Mouse (Mus musculus) neural tube, embryonic 14.5 days (tissue): ENCODE measurements around the gene Stpg2. TPM values are rescaled to one million over a fixed set of nuclear protein-coding genes. Genes with fewer than 3 reads are reported as not detected.
A peak's percentile ranks its signal among the peaks of the same experiment; 100 is the strongest.
"Not testable (repeated sequence)": the region's sequence is repeated elsewhere in the genome, so short reads cannot be mapped to it uniquely, and the experiment has no call there.

Source experiments
- ATAC-seq: fragments of 200-750 bp; cut with Nextera tagmentation; 2 replicates; pipeline ENCODE4 v1.8.0; 2017; ENCODE audit warnings: low read depth, mild to moderate bottlenecking, moderate TSS enrichment, moderate library complexity
- H3K27ac ChIP-seq: fragments of 300-500 bp; sonication (generic); 2 replicates; pipeline ENCODE4 v1.5.1; 2014; ENCODE audit warnings: low read depth, mild to moderate bottlenecking, control low read depth, low read length, moderate library complexity, mixed read lengths
- H3K27me3 ChIP-seq: fragments of 300-500 bp; sonication (generic); 2 replicates; pipeline ENCODE4 v1.6.1; 2014; ENCODE audit warnings: low read length; ENCODE audit not compliant: control insufficient read depth, insufficient read depth
- H3K36me3 ChIP-seq: fragments of 300-500 bp; sonication (generic); 2 replicates; pipeline ENCODE4 v1.6.1; 2014; ENCODE audit warnings: low read length, mixed read lengths; ENCODE audit not compliant: control insufficient read depth, insufficient read depth
- H3K4me1 ChIP-seq: fragments of 300-500 bp; sonication (generic); 2 replicates; pipeline ENCODE4 v1.6.1; 2014; ENCODE audit warnings: low read length; ENCODE audit not compliant: control insufficient read depth, insufficient read depth
- H3K4me2 ChIP-seq: fragments of 300-500 bp; sonication (generic); 2 replicates; pipeline ENCODE4 v1.6.1; 2014; ENCODE audit warnings: mild to moderate bottlenecking, low read depth, low read length, control low read depth
- H3K4me3 ChIP-seq: fragments of 300-500 bp; sonication (generic); 2 replicates; pipeline ENCODE4 v1.5.1; 2014; ENCODE audit warnings: low read depth, low read length, control low read depth, mixed read lengths
- H3K9ac ChIP-seq: fragments of 300-500 bp; sonication (generic); replicated peaks from 2 replicates; pipeline ENCODE4 v1.6.1; 2014; ENCODE audit warnings: low read depth, mild to moderate bottlenecking, control low read depth, low read length, mixed read lengths
- H3K9me3 ChIP-seq: fragments of 300-500 bp; sonication (generic); 2 replicates; pipeline ENCODE4 v1.6.1; 2016; ENCODE audit warnings: low read length; ENCODE audit not compliant: control insufficient read depth
- WGBS: fragments of 180-500 bp; shearing (Covaris S2); extraction: QIAGEN DNeasy Blood & Tissue Kit; methylation state at CpG from one replicate; pipeline ENCODE4 v1.1.7; 2014; 5-methylcytosine and 5-hydroxymethylcytosine counted together
- polyA plus RNA-seq: library from polyadenylated mRNA; unstranded; fragments of >200 nt; fragmentation: Nextera tagmentation; extraction: Ambion mirVana; gene quantifications from 2 replicates; pipeline ENCODE4 v1.2.1, GENCODE M21; 2014

Gene Stpg2
- polyA plus RNA-seq, 1 experiment from 2014 or later: not detected

DNA sequence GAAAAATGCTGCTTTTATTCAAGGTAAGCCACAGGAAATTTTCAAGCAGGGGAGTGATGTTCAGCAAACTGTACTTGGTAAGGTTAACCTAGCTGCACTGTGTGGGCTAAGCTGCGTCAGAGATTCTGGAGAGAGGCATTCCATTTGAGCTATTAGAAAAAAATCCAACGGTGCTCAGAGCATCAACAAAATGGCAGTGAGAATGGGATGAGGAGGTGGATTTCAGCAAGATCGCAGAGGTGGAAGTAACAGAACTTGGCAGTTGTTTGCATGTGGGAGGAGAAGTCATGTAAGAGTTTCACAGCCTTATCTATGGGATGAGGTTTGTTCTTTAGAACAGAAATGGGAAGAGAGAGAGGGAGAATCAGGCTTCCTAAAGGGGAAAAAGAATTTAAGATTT, 5.2 kb upstream of the Stpg2 start:
- Histone ChIP-seq H3K4me1 (no peaks in the 10 kb centered on the region), H3K27me3 (peaks cover 8% of the 10 kb centered on the region), H3K4me3 (no peak overlapping the region), H3K9ac (no peak overlapping the region), H3K36me3 (no peaks in the 10 kb centered on the region), H3K27ac (no peak overlapping the region), H3K9me3 (no peaks in the 10 kb centered on the region), H3K4me2 (no peak overlapping the region)
- WGBS: 78% methylated on average over 3 of the region's 3 CpGs
- no peak for ATAC-seq

- H3K36me3 ChIP-seq: no peaks in the 10 kb centered on the region
- ATAC-seq: no peak
- no peaks in the 10 kb centered on the region for H3K9me3 ChIP-seq
- no peak overlapping the region for H3K27ac ChIP-seq
- no peak overlapping the region for H3K9ac ChIP-seq
- H3K4me2 ChIP-seq: no peak overlapping the region
- WGBS: 65% methylated on average over 9 of the region's 9 CpGs
- H3K27me3 ChIP-seq: no peaks in the 10 kb centered on the region
- H3K4me1 ChIP-seq: no peaks in the 10 kb centered on the region
- no peak overlapping the region for H3K4me3 ChIP-seq
These were observed 11.5 kb downstream of the Stpg2 start for GRCm38 (mm10) chr3:139216945-139217344.

GRCm38 (mm10) chr3:139225123-139225522, 19.6 kb downstream of the Stpg2 start:
- Histone ChIP-seq H3K4me3 (no peak overlapping the region), H3K36me3 (no peaks in the 10 kb centered on the region), H3K4me1 (no peaks in the 10 kb centered on the region), H3K27ac (no peak overlapping the region), H3K27me3 (no peaks in the 10 kb centered on the region), H3K4me2 (no peak overlapping the region), H3K9me3 (no peaks in the 10 kb centered on the region), H3K9ac (no peak overlapping the region)
- peak; percentile 74; the same call in 1 of the 2 replicates for ATAC-seq
- WGBS: 40% methylated on average over 3 of the region's 3 CpGs

DNA sequence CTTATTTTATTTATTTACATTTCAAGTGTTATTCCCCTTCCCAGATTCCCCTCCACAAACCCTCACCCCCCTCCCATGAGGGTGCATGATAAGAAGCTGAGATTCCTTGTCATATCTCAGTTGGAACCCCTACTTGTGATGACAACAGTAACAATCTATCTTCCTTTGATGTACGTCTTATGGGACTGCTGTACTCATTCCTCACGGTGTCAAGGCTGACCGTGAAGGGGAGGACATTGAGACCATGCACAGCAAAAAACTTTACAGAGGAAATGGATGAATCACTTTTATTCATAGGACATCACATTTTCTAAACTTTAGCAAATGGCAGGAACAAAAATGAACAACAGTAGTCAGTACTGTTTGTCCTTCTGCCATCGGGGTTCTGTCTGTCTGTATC, 21.3 kb downstream of the Stpg2 start:
- no peak for ATAC-seq
- WGBS: 62% methylated on average over 4 of the region's 4 CpGs

GRCm38 (mm10) chr3:139245219-139245618, 39.7 kb downstream of the Stpg2 start:
- no peak for ATAC-seq
- no peak overlapping the region for H3K9ac ChIP-seq
- 87% methylated on average over 2 of the region's 2 CpGs for WGBS

More for the DNA sequence above, 21.3 kb downstream of the Stpg2 start:
- Histone ChIP-seq H3K9ac (no peak overlapping the region), H3K27me3 (no peaks in the 10 kb centered on the region), H3K4me3 (no peak overlapping the region), H3K4me2 (no peak overlapping the region), H3K36me3 (no peaks in the 10 kb centered on the region), H3K4me1 (no peaks in the 10 kb centered on the region), H3K9me3 (no peaks in the 10 kb centered on the region), H3K27ac (no peak overlapping the region)

DNA sequence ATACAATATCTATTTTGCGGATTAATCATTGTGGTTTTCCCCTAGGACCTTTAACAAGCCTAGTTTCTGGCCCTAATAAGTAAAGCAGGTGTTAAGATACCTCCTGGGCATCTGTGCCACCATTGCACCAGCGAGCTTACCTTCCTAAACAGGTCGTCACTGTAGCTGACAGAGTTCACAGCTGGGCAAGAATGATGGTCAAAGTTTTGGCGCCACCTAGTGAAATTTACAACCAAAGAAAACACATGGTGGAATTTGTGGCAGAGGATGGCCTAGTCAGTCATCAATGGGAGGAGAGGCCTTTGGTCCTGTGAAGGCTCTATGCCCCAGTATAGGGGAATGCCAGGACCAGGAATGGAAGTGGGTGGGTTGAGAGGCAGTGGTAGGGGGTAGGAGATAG, 41.0 kb downstream of the Stpg2 start:
- WGBS: 57% methylated on average over 4 of the region's 4 CpGs
- Histone ChIP-seq H3K9me3 (no peaks in the 10 kb centered on the region), H3K4me1 (no peaks in the 10 kb centered on the region), H3K36me3 (no peaks in the 10 kb centered on the region), H3K27ac (no peak overlapping the region), H3K4me3 (no peak overlapping the region), H3K9ac (no peak overlapping the region), H3K27me3 (no peaks in the 10 kb centered on the region), H3K4me2 (no peak overlapping the region)
- ATAC-seq: no peak

More at GRCm38 (mm10) chr3:139245219-139245618, 39.7 kb downstream of the Stpg2 start:
- no peak overlapping the region for H3K4me2 ChIP-seq
- H3K36me3 ChIP-seq: no peaks in the 10 kb centered on the region
- no peaks in the 10 kb centered on the region for H3K9me3 ChIP-seq
- no peak overlapping the region for H3K27ac ChIP-seq
- no peak overlapping the region for H3K4me3 ChIP-seq
- no peaks in the 10 kb centered on the region for H3K27me3 ChIP-seq
- H3K4me1 ChIP-seq: no peaks in the 10 kb centered on the region

DNA sequence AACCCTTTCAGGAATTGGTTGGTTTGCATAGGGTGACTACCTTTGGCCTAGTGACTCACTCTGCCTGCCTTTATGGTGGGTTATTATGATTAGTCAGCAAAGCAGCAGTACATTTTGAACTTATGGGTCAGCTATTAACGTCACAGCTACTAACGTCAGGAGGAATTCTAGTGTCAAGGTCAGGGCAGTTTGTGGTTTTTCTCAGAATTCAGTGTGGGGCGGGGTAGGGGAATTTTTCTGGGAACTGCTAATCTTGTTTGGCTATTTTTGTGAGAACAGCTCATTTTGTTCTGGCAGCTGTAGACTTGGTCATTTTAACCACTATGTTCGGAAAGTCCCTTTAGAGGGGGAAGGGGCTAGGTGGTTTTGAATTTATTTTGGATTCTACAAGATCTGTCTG, 56.9 kb downstream of the Stpg2 start:
- H3K27me3 ChIP-seq, H3K9me3 ChIP-seq, ATAC-seq, H3K4me1 ChIP-seq, H3K27ac ChIP-seq, H3K36me3 ChIP-seq, H3K4me3 ChIP-seq, H3K4me2 ChIP-seq, H3K9ac ChIP-seq: not testable (repeated sequence)
- WGBS: 94% methylated on average over 4 of the region's 4 CpGs

- no peak for ATAC-seq
- Histone ChIP-seq H3K4me3 (no peak overlapping the region), H3K9ac (no peak overlapping the region), H3K36me3 (no peaks in the 10 kb centered on the region), H3K27me3 (no peaks in the 10 kb centered on the region), H3K27ac (no peak overlapping the region), H3K9me3 (no peaks in the 10 kb centered on the region), H3K4me2 (no peak overlapping the region), H3K4me1 (no peaks in the 10 kb centered on the region)
These were observed 92.4 kb downstream of the Stpg2 start for GRCm38 (mm10) chr3:139297909-139298308.

GRCm38 (mm10) chr3:139308078-139308809, 102.8 kb downstream of the Stpg2 start:
- no peaks in the 10 kb centered on the region for H3K27me3 ChIP-seq
- no peak for ATAC-seq
- H3K4me1 ChIP-seq: no peaks in the 10 kb centered on the region
- no peak overlapping the region for H3K27ac ChIP-seq
- WGBS: 53% methylated on average over 7 of the region's 7 CpGs
- H3K4me2 ChIP-seq: no peak overlapping the region
- no peak overlapping the region for H3K4me3 ChIP-seq
- no peaks in the 10 kb centered on the region for H3K9me3 ChIP-seq
- H3K36me3 ChIP-seq: no peaks in the 10 kb centered on the region
- no peak overlapping the region for H3K9ac ChIP-seq
